Mouse (Mus musculus): ENCODE measurements around the gene Ppp2r5b.

Gene Ppp2r5b

GRCm38 (mm10) chr19:6269798-6270475 is 34.3 kb upstream of the Ppp2r5b start:
- in situ Hi-C loops (cut with MboI, MseI), result loop anchor here (5.0 to 10.0 kb wide), 2 partner anchors 37 to 1225 kb away; partner anchors contain the start of genes Atl3 and Cdc42bpg

GRCm38 (mm10) chr19:6268670-6269132 is 33.0 kb upstream of the Ppp2r5b start:
- in situ Hi-C loops (cut with MboI, MseI), result no loop called here

- in situ Hi-C loops (cut with MboI, MseI), result no loop called here
These were observed 32.5 kb upstream of the Ppp2r5b start for GRCm38 (mm10) chr19:6268170-6268528.

- in situ Hi-C loops (cut with MboI, MseI), result no loop called here
These were observed 31.9 kb upstream of the Ppp2r5b start for GRCm38 (mm10) chr19:6267306-6268169.

GRCm38 (mm10) chr19:6265727-6266182 is 30.1 kb upstream of the Ppp2r5b start:
- in situ Hi-C loops (cut with MboI, MseI), result no loop called here

- in situ Hi-C loops (cut with MboI, MseI), result no loop called here
These were observed 29.3 kb upstream of the Ppp2r5b start for GRCm38 (mm10) chr19:6264945-6265344.

- in situ Hi-C loops (cut with MboI, MseI), result no loop called here
These were observed 28.5 kb upstream of the Ppp2r5b start for GRCm38 (mm10) chr19:6264200-6264599.

- in situ Hi-C loops (cut with MboI, MseI), result no loop called here
These were observed 27.3 kb upstream of the Ppp2r5b start for GRCm38 (mm10) chr19:6262839-6263433.

- in situ Hi-C loops (cut with MboI, MseI), result no loop called here
These were observed 26.6 kb upstream of the Ppp2r5b start for GRCm38 (mm10) chr19:6262222-6262621.

GRCm38 (mm10) chr19:6261379-6261778 is 25.7 kb upstream of the Ppp2r5b start:
- in situ Hi-C loops (cut with MboI, MseI), result no loop called here

- in situ Hi-C loops (cut with MboI, MseI), result no loop called here
These were observed 25.3 kb upstream of the Ppp2r5b start for GRCm38 (mm10) chr19:6260946-6261345.

- in situ Hi-C loops (cut with MboI, MseI), result no loop called here
These were observed 24.8 kb upstream of the Ppp2r5b start for GRCm38 (mm10) chr19:6260428-6260827.

- in situ Hi-C loops (cut with MboI, MseI), result loop anchor here (5.0 kb wide), 1 partner anchor 51 kb away; no protein-coding TSS in a partner anchor
These were observed 17.3 kb upstream of the Ppp2r5b start for GRCm38 (mm10) chr19:6253021-6253420.

GRCm38 (mm10) chr19:6247526-6248300 is 12.0 kb upstream of the Ppp2r5b start:
- in situ Hi-C loops (cut with MboI, MseI), result no loop called here

- in situ Hi-C loops (cut with MboI, MseI), result no loop called here
These were observed 10.1 kb upstream of the Ppp2r5b start for GRCm38 (mm10) chr19:6245806-6246205.

- in situ Hi-C loops (cut with MboI, MseI), result no loop called here
These were observed 7.6 kb upstream of the Ppp2r5b start for GRCm38 (mm10) chr19:6243226-6243625.

GRCm38 (mm10) chr19:6242281-6242680 is 6.6 kb upstream of the Ppp2r5b start:
- in situ Hi-C loops (cut with MboI, MseI), result no loop called here

GRCm38 (mm10) chr19:6241274-6242107 is 5.8 kb upstream of the Ppp2r5b start, which contains the start of gene Atg2a:
Atg2a (plus strand) TSS chr19:6241668.
- in situ Hi-C loops (cut with MboI, MseI), result no loop called here

- in situ Hi-C loops (cut with MboI, MseI), result no loop called here
These were observed 5.1 kb upstream of the Ppp2r5b start for GRCm38 (mm10) chr19:6240725-6241124.

GRCm38 (mm10) chr19:6240136-6240535 is 4.5 kb upstream of the Ppp2r5b start:
- in situ Hi-C loops (cut with MboI, MseI), result no loop called here
